Mouse (Mus musculus): ENCODE measurements at regions not wholly inside any gene's neighbourhood (a gene's known extent, or its start where the extent isn't known, plus 50 kb on each side); places are given as distances from the start of the nearest gene placed in this dataset.

- TF ChIP-seq TAL1 (conservative IDR thresholded peaks at IDR 0.05; ENCODE audit: low read depth, low read length) (no peak), CTCF (IDR thresholded peaks at IDR 0.05; ENCODE audit: low read depth, low read length) (no peak), GATA1 (IDR thresholded peaks at IDR 0.05; ENCODE audit: borderline replicate concordance, low read length) (no peak), POLR2AphosphoS5 (IDR thresholded peaks at IDR 0.05; ENCODE audit: insufficient replicate concordance, low read depth, low read length) (no peak)
Measured at GRCm38 (mm10) chr2:48480428-48481191, 333.3 kb upstream of the Acvr2a start.
